Mouse (Mus musculus) retina, postnatal 7 days (tissue): ENCODE results near the gene Rps12.
"Not testable (repeated sequence)": the region's sequence is repeated elsewhere in the genome, so short reads cannot be mapped to it uniquely, and the experiment has no call there.

Experiments
- DNase-seq: peaks from one replicate; pipeline ENCODE4 v3.0.0-alpha.2; 2012; ENCODE audit warnings: low read depth, low spot score

The Rps12 gene

DNA sequence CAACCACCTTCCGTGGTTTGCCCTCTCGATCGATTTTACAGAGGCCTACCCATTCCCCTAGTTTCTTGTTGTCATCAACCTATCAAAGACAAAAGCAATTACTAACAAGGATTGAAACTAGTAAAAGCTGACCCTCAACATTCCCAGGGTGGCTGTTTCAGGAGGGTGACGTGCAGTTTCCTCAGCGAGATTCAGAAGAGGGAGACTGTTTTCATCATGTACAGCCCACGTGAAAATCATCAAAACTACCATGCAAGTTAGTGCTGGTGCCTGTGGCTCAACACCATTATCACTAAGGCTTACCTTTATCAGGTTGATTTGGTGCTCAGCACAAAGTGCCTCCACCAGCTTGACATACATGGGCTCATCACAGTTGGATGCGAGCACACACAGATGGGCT is 1.5 kb downstream of the Rps12 start:
- not testable (repeated sequence) for DNase-seq

DNA sequence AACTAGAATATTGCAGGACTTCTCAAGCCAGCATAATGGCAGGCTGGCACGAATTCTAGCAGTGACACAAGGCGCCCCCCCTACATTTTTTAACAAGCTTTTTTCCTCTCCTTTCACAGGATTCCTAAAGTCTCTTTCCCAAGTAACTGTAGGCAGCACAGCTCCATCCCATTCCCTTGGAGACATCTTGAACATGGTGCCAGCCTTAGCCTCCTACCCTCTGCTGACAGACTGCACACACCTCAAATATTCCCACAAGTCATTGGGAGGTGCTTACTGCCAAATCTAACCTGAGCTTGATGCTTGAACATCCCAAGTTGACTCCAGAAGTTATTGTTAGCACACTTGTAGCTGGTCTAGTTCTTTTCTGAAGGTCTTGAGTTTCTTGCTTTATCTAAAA is 3.0 kb downstream of the Rps12 start:
- DNase-seq = no peak

DNA sequence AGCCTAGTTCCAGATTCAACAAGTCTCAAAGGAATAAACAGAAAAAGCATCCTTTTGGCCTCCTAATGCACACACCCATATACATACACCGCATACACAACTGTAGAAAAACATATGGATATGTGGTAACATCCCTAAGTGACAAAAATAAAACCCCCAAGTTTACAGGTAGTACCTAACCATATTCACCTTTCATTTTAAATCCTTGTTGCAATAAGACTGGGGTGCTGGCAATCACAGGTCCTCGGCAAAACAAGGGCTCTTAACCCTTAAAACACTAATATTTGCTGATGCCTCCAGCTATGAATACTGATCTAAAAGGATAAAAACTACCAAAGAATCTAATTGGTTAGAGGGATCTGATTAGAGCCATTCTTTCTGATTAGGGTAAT is 3.6 kb downstream of the Rps12 start:
- no peak for DNase-seq

DNA sequence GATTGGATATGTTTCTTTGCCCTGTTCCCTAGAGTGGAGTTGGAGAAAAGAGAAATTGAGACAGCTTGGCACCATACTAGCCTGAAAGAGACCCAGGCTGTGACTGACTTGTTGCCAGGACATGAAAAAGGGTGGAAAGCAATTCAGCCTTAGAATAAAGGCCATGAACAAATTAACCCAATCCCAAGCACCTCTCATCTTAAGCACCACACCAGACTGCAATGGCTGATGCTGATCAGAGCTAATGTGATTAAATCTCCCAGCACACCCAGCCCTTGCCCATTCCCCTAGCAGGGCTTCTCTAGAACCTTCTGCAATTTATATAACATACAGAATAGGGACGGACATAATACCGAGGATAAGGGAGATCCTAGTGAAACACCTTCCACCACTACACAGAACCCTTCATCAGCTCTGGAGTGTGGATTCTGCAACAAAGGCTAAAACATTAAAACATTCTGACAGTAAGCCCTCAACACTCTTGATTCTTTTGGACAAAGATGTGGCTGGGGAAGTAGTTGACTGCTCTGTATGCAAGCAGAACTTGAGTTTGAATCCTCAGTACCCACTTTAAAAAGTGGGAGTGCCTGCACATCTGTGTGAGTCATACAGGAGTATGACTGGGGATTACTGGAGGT is 4.1 kb downstream of the Rps12 start:
- DNase-seq = no peak

DNA sequence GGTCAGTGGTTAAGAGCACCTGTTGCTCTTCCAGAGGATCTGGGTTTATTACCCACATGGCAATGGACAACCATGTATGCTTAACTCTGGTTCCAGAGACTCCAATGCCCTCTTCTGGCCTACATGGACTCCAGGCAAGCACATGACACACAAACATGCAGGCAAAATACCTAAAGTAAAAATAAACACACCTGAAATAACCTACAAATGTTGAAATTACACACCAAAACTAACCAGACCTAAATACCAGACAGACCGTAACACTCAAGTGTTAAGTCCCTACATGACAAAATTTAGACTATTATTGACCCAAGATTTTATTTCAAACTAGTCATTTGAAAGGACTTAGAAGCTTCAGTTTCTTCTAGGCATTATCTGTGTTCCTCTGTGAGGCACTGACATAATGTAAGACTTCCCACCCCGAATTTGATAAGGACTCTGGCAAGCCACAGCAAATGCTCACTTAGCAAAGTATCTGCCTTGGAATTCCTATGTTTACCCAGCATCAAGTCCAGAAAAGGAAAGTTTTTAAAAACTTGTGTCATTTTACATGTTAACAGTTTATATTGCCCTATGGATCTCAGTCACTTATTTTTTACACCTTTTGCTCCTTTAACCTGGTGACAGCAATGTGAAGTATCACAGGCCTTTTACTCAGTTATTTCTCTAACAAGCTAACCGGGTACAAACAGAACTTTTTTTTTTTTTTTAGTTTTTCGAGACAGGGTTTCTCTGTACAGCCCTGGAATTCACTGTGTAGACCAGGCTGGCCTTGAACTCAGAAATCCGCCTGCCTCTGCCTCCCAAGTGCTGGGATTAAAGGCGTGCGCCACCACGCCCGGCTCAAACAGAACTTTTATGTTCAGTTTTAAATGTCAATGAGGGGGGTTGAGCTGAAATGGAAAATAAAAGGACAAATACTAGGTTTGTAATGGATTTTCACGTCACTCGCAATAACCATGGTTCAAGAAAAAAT is 5.0 kb downstream of the Rps12 start:
- DNase-seq = no peak

DNA sequence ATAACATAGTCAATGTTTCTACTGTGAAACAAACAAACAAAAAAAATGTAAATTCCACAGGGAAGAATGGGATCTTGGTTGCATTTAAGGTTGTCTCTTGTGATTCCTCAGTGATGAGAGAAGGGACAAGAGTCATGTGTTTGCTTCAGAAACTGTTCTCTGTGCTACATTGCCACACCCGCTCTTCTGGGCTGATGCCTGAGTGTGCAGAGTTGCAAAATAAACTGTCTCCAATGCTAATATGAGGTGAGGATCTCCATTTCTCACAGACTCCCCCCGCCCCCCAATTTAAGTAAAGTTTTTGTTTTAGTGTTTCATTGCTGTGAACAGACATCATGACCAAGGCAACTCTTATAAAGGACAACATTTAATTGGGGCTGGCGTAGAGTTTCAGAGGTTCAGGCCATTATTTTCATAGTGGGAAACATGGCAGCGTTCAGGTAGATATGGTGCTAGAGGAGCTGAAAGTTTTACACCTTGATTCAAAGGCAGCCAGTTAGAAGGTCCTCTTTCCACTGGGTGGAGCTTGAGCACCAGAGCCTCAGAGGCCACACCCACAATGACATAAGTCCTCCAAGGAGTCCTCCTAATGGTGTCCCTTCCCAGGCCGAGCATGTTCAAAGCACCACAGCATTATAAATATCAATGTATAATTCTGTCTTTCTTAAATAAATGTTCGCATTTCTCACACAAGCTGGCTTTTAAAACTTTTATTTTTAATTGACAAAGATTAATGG is 6.4 kb downstream of the Rps12 start:
- DNase-seq = no peak

DNA sequence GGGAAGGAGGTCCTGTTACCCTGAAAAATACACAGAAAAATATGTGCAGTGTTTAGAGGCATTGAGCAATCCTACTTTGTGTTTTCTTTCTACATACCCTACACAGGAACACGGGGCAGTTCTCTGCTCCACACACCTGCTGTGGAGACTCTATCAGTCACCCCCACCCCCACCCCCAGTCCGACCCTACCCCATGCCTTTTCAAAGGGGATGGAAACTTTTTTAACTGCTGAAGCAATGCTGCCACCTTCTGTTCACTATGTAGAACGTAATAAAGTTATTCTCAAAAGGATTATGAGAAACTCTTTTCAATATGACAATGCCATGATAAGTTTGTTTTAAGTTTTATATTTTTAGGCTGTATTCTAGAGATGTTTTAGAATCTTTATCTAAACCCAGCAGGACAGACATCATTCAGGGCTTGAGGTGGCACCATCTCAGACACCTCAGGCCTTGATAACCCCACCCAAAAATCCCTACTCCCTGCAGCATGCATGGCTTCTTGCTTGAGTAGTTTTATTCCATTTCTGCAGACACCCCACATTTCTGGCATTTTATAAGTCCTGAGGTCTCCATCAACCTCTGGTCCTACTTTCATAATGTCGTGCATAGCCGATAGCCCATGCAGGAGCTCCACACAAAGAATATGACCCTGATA is 9.7 kb downstream of the Rps12 start:
- no peak for DNase-seq

GRCm38 (mm10) chr10:23754166-23754565 is 32.9 kb downstream of the Rps12 start:
- DNase-seq = no peak
